ENCODE assay signal across 8 mouse cellular contexts in genomic region chr4:70327436-70327835, GRCm38 (mm10).
"Had no signal": no experiment of that assay in that cellular context is flagged by ENCODE, and none has a peak within 500 bp of the region (broad histone marks: within the 10 kb centered on the region; RNA-seq: fewer than 3 reads in every experiment).

No protein-coding gene starts in this region.

- DNase-seq: kidney, adult 9 months; kidney, postnatal 14 days; kidney, postnatal 4 days; left cerebral cortex, postnatal 4 days; liver, postnatal 0 days; lung, embryonic 14.5 days; right cerebral cortex, postnatal 4 days; thymus, postnatal 25 days had no signal
